ENCODE assay signal across 11 mouse cellular contexts in genomic region chr4:128900484-128900883, GRCm38 (mm10). TPM values are rescaled to one million over a fixed set of nuclear protein-coding genes. Genes with fewer than 3 reads are reported as not detected.
A peak's percentile ranks its signal among the peaks of the same experiment; 100 is the strongest.
DNase-seq lines count a peak whose midpoint lies in the region; ATAC-seq lines count a peak whose summit lies in the region.
"Had no signal": no experiment of that assay in that cellular context is flagged by ENCODE, and none has a peak within 500 bp of the region (broad histone marks: within the 10 kb centered on the region; RNA-seq: fewer than 3 reads in every experiment).

No protein-coding gene starts in this region.

- no peak overlapping the region for H3K9ac ChIP-seq in midbrain, embryonic 13.5 days (replicated peaks)

- H3K9me3 ChIP-seq in hindbrain, embryonic 10.5 days, result no peaks in the 10 kb centered on the region
- no peaks in the 10 kb centered on the region for H3K9me3 ChIP-seq in midbrain, embryonic 13.5 days

- intact Hi-C loops in left cerebral cortex, postnatal 25 days (cut with DNase I), result no loop called here

- H3K36me3 ChIP-seq in hindbrain, embryonic 10.5 days, result peaks cover 29% of the 10 kb centered on the region
- H3K36me3 ChIP-seq in midbrain, embryonic 13.5 days, result peaks cover 24% of the 10 kb centered on the region

- 77% methylated on average over 14 of the region's 14 CpGs for WGBS in hindbrain, embryonic 10.5 days
- 77% methylated on average over 14 of the region's 14 CpGs for WGBS in midbrain, embryonic 13.5 days

- H3K4me3 ChIP-seq in hindbrain, embryonic 10.5 days, result no peak overlapping the region
- no peak overlapping the region for H3K4me3 ChIP-seq in midbrain, embryonic 13.5 days (replicated peaks)
- H3K4me3 ChIP-seq: myocyte had no signal

- ATAC-seq in midbrain, embryonic 13.5 days, result no peak

- peak; percentile 52 for DNase-seq in cerebellum, adult 9-10 months
- no peak for DNase-seq in cerebellum, postnatal 4 days (ENCODE audit: low spot score in 2 of 2)
- DNase-seq in cerebellum, postnatal 36 days, result peak; percentile 17 to 24
- no peak for DNase-seq in hindbrain, embryonic 10.5 days (ENCODE audit: low spot score)
- no peak for DNase-seq in left cerebral cortex, postnatal 25 days (ENCODE audit: low spot score in 2 of 2)
- no peak for DNase-seq in adrenal gland, adult 18-20 months (ENCODE audit: low spot score in 2 of 2)
- no peak for DNase-seq in right cerebral cortex, postnatal 10 days (ENCODE audit: low spot score in 2 of 2)
- DNase-seq: gastrocnemius, postnatal 10 days; kidney, adult 8-10 months had no signal

- 0 out of 2 replicates have a peak, but pooled peaks cover 3% of the 10 kb centered on the region for H3K27me3 ChIP-seq in hindbrain, embryonic 10.5 days (ENCODE audit: insufficient read depth, poor library complexity, severe bottlenecking)
- no peaks in the 10 kb centered on the region for H3K27me3 ChIP-seq in midbrain, embryonic 13.5 days

- no peak overlapping the region for H3K4me2 ChIP-seq in midbrain, embryonic 13.5 days (replicated peaks)

- peak overlapping the region; percentile 90 for H3K27ac ChIP-seq in hindbrain, embryonic 10.5 days
- H3K27ac ChIP-seq in midbrain, embryonic 13.5 days, result peak overlapping the region; percentile 94; the same call in 1 of the 2 replicates

- H3K4me1 ChIP-seq in hindbrain, embryonic 10.5 days (replicated peaks), result peaks cover 57% of the 10 kb centered on the region
- peaks cover 45% of the 10 kb centered on the region for H3K4me1 ChIP-seq in midbrain, embryonic 13.5 days (replicated peaks)

RNA-seq across cellular contexts. Expression of gene Trim62, which starts 17.1 kb away (rescaled TPM):
- polyA plus RNA-seq in hindbrain, embryonic 10.5 days (2016; fragmentation: Nextera tagmentation; extraction: Ambion mirVana), result 12.1 and 14.5 TPM in 2 replicates
- polyA plus RNA-seq in midbrain, embryonic 13.5 days (2015; fragmentation: Nextera tagmentation; extraction: Ambion mirVana), result 11.3 and 15.9 TPM in 2 replicates
- total RNA-seq in left cerebral cortex, postnatal 25 days (2021), result 10 to 100 TPM; 17.2 to 20.4 TPM
- total RNA-seq in adrenal gland, adult 18-20 months (2021), result 1 to 10 TPM; 4.5 to 8.8 TPM

Comparison
In these comparisons a context has a peak if more than half of its experiments do, and no peak if none do; other contexts are left out.
1. DNase-seq: peak in cerebellum, adult 9-10 months (single experiment) and cerebellum, postnatal 36 days (2 of 2); none in cerebellum, postnatal 4 days (0 of 2), hindbrain, embryonic 10.5 days (single experiment), left cerebral cortex, postnatal 25 days (0 of 2), adrenal gland, adult 18-20 months (0 of 2) and right cerebral cortex, postnatal 10 days (0 of 2).